Mouse (Mus musculus): ENCODE data around the gene Phldb2. TPM values are rescaled to one million over a fixed set of nuclear protein-coding genes. Genes with fewer than 3 reads are reported as not detected.

The Phldb2 gene
- polyA plus RNA-seq, 1 experiment: 1.8 TPM

DNA sequence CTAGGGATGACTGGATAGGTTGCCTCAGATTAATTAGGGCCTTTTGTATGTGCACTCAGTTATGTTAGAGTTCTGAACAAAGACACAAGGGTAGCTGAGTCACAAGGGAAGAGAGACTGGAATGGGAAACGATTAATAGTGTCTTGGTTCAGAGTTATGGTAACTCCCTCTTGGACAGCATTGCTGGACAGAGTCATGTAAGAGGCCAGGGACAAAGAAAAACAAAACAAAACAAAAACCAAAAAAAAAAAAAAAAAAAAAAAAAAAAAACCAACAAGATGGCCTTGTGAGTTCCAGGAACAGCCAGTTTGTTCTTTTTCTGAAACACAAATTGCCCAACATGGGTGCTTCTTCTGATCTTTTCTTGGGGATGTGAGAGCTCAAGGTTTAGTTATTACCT lies 32.8 kb upstream of the Phldb2 start:
- no peaks in the 10 kb centered on the region for H3K36me3 ChIP-seq (ENCODE audit: control insufficient read depth, insufficient read depth, low read length)
- H3K27ac ChIP-seq (ENCODE audit: control insufficient read depth, insufficient read depth, low read length): no peak overlapping the region
- no peak for DNase-seq
- TF ChIP-seq POLR2A (IDR thresholded peaks at IDR 0.05; ENCODE audit: control insufficient read depth, extremely low read depth, insufficient read depth, low read length, poor library complexity): no peak
- TF ChIP-seq CTCF (IDR thresholded peaks at IDR 0.05; ENCODE audit: borderline replicate concordance, control insufficient read depth, extremely low read depth, insufficient read depth, low read length, poor library complexity): no peak
- no peaks in the 10 kb centered on the region for H3K27me3 ChIP-seq (ENCODE audit: control insufficient read depth, insufficient read depth, low read length)
- H3K4me1 ChIP-seq (replicated peaks; ENCODE audit: control insufficient read depth, insufficient read depth, low read length): peaks cover under 1% of the 10 kb centered on the region
- H3K4me3 ChIP-seq (ENCODE audit: control insufficient read depth, insufficient read depth, low read length): no peak overlapping the region
- WGBS: 92% methylated on average over 1 of the region's 1 CpGs

DNA sequence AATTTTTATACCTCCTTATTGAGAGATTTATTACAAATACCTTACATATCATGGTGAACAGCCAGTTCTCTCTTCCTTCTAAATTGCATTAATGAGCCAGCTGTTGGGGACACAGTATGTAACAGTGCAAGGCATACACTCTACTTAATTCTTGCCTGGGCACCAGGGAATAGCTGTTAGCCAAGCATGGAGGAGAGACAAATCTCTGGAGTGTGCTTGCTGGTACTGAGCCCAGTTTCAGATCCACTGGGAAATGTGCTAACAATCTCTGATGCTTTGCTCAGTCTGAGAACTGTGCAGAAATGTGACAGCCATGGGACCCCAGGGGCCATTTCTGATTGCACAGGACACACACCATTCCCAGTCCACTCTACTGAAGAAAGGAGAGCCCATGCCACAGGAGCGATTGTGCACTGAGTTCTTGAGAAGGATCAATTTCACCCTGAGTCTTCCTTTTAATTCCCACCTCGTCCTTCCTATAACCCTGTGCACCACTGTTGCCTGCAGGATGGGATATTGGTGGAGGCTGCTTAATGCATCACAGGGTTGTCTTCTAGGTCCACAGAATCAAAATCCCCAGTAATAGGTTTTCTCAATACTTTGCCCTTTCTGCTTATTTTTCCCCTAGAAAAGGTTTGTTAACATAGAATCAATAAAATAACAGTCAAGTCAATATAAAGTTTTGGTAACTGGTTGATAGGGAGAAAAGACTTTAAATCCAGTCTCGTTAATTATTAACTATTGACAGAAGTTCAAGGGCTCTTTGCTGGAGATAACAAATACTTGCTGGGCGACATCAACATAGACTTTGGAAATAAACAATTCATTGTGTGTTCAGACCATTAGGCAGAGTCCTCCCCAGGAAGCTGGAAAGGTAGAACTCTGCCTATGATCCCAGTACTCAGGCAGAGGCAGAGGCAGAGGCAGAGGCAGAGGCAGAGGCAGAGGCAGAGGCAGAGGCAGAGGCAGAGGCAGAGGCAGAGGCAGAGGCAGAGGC lies 31.5 kb upstream of the Phldb2 start:
- H3K36me3 ChIP-seq (ENCODE audit: control insufficient read depth, insufficient read depth, low read length): peaks cover 6% of the 10 kb centered on the region
- no peaks in the 10 kb centered on the region for H3K27me3 ChIP-seq (ENCODE audit: control insufficient read depth, insufficient read depth, low read length)
- no peaks in the 10 kb centered on the region; the same call in 1 of the 2 replicates for H3K4me1 ChIP-seq (replicated peaks; ENCODE audit: control insufficient read depth, insufficient read depth, low read length)
- DNase-seq: no peak
- H3K4me3 ChIP-seq (ENCODE audit: control insufficient read depth, insufficient read depth, low read length): no peak overlapping the region
- no peak overlapping the region for H3K27ac ChIP-seq (ENCODE audit: control insufficient read depth, insufficient read depth, low read length)
- WGBS: 95% methylated on average over 4 of the region's 4 CpGs
- TF ChIP-seq POLR2A (IDR thresholded peaks at IDR 0.05; ENCODE audit: control insufficient read depth, extremely low read depth, insufficient read depth, low read length, poor library complexity): no peak
- TF ChIP-seq CTCF (IDR thresholded peaks at IDR 0.05; ENCODE audit: borderline replicate concordance, control insufficient read depth, extremely low read depth, insufficient read depth, low read length, poor library complexity): no peak

DNA sequence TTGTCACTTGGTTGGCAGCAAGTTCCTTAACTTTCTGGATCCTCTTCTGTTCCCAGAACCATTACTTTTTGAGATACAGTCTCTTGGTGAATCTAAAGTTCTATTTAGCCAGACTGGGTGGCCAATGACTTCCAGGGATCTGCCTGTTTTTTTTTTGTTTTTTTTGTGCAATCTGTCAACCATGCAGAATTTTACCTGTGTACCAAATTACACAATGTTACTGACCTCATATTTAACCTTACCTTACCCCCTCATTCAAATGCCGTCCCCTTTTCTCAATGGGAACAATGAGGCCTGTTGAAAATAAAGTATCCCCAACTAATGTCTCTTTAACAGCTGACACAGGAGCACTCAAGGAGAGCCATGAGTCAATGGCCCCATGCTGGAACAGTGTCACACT lies 22.9 kb upstream of the Phldb2 start:
- no peak for TF ChIP-seq CTCF (IDR thresholded peaks at IDR 0.05; ENCODE audit: borderline replicate concordance, control insufficient read depth, extremely low read depth, insufficient read depth, low read length, poor library complexity)
- no peak for TF ChIP-seq POLR2A (IDR thresholded peaks at IDR 0.05; ENCODE audit: control insufficient read depth, extremely low read depth, insufficient read depth, low read length, poor library complexity)
- Histone ChIP-seq H3K4me1 (replicated peaks; ENCODE audit: control insufficient read depth, insufficient read depth, low read length) (no peaks in the 10 kb centered on the region), H3K36me3 (ENCODE audit: control insufficient read depth, insufficient read depth, low read length) (peaks cover 51% of the 10 kb centered on the region), H3K27me3 (ENCODE audit: control insufficient read depth, insufficient read depth, low read length) (no peaks in the 10 kb centered on the region), H3K4me3 (ENCODE audit: control insufficient read depth, insufficient read depth, low read length) (no peak overlapping the region), H3K27ac (ENCODE audit: control insufficient read depth, insufficient read depth, low read length) (no peak overlapping the region)
- WGBS: 100% methylated on average over 1 of the region's 1 CpGs
- no peak for DNase-seq

DNA sequence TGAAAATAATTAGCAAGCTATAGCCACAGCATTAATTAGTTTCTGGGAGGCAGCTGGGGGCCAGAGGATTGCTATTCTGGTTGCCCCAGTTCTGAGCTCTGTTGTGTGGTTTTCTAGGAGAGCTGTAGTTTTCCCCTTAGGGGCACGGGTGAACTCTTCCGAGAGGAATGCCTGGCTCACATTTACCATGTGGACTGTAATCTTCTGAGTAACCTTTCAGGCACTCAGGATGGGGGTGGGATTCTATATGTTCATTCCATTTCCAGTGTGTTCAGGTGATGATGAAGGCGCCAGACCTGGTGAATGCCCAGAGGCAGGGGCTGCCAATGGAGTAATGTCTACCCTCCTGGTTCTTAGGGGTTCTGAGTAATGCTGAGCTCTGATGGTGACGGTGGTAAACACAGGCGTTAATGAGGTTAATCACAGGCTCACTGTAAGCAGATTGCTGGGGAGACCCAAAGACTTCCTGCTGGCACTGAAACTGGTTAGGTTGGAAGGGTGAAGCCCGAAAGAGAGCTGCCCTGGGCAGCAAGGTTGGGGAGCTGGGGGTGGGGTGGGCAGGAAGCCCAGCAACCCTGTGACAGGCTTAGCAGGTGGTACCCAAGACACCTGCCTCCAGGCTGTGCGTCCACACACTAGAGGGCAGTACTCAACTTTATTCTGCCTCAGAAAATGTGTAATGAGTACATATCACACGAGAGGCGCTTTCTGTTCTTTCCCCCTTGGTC lies 20.7 kb upstream of the Phldb2 start:
- no peak overlapping the region for H3K4me3 ChIP-seq (ENCODE audit: control insufficient read depth, insufficient read depth, low read length)
- TF ChIP-seq CTCF (IDR thresholded peaks at IDR 0.05; ENCODE audit: borderline replicate concordance, control insufficient read depth, extremely low read depth, insufficient read depth, low read length, poor library complexity): no peak
- TF ChIP-seq POLR2A (IDR thresholded peaks at IDR 0.05; ENCODE audit: control insufficient read depth, extremely low read depth, insufficient read depth, low read length, poor library complexity): no peak
- no peaks in the 10 kb centered on the region for H3K4me1 ChIP-seq (replicated peaks; ENCODE audit: control insufficient read depth, insufficient read depth, low read length)
- no peaks in the 10 kb centered on the region for H3K27me3 ChIP-seq (ENCODE audit: control insufficient read depth, insufficient read depth, low read length)
- WGBS: 69% methylated on average over 9 of the region's 9 CpGs
- H3K36me3 ChIP-seq (ENCODE audit: control insufficient read depth, insufficient read depth, low read length): peaks cover 49% of the 10 kb centered on the region
- peak; percentile 40 for DNase-seq
- no peak overlapping the region for H3K27ac ChIP-seq (ENCODE audit: control insufficient read depth, insufficient read depth, low read length)

DNA sequence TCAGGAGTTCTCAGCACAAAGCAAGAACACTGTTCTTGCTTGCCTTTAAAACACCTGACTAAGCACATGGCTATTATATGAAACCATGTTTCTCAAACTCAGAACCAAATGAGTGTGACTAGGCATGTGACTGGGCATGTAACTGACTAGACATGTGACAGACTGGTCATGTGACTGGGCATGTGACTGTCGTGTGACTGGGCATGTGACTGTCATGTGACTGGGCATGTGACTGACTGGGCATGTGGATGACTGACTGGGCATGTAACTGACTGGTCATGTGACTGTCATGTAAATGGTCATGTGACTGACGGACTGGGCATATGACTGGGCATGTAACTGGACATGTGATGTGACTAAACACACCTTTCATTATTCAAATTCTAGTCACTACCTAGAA lies 16.8 kb upstream of the Phldb2 start:
- TF ChIP-seq POLR2A (IDR thresholded peaks at IDR 0.05; ENCODE audit: control insufficient read depth, extremely low read depth, insufficient read depth, low read length, poor library complexity) (no peak), CTCF (IDR thresholded peaks at IDR 0.05; ENCODE audit: borderline replicate concordance, control insufficient read depth, extremely low read depth, insufficient read depth, low read length, poor library complexity) (no peak)
- Histone ChIP-seq H3K27ac (ENCODE audit: control insufficient read depth, insufficient read depth, low read length) (no peak overlapping the region), H3K4me3 (ENCODE audit: control insufficient read depth, insufficient read depth, low read length) (no peak overlapping the region), H3K4me1 (replicated peaks; ENCODE audit: control insufficient read depth, insufficient read depth, low read length) (no peaks in the 10 kb centered on the region), H3K27me3 (ENCODE audit: control insufficient read depth, insufficient read depth, low read length) (no peaks in the 10 kb centered on the region), H3K36me3 (ENCODE audit: control insufficient read depth, insufficient read depth, low read length) (peaks cover 41% of the 10 kb centered on the region)
- no peak for DNase-seq
- 96% methylated on average over 2 of the region's 2 CpGs for WGBS

DNA sequence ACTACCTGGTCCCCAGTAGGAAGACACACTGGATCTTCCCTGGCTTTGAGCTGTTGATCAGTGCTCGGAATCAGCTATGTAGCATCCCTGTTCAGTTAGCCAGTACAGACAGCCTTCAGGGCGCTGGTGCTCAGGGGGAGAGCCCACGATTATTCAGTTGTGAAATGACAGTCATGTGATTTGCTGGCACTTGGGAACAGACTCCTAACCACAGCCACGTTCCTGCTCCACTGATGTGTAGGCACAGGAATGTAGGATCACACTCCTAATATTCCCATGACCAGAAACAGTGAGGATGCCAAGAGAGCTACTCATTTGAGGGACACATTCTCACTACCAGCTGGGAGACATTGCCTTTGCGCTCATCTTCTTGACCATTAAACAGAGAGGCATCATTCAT lies 15.3 kb upstream of the Phldb2 start:
- H3K27me3 ChIP-seq (ENCODE audit: control insufficient read depth, insufficient read depth, low read length): no peaks in the 10 kb centered on the region
- H3K4me3 ChIP-seq (ENCODE audit: control insufficient read depth, insufficient read depth, low read length): no peak overlapping the region
- no peak overlapping the region for H3K27ac ChIP-seq (ENCODE audit: control insufficient read depth, insufficient read depth, low read length)
- DNase-seq: no peak
- no peak for TF ChIP-seq POLR2A (IDR thresholded peaks at IDR 0.05; ENCODE audit: control insufficient read depth, extremely low read depth, insufficient read depth, low read length, poor library complexity)
- TF ChIP-seq CTCF (IDR thresholded peaks at IDR 0.05; ENCODE audit: borderline replicate concordance, control insufficient read depth, extremely low read depth, insufficient read depth, low read length, poor library complexity): no peak
- WGBS: 92% methylated on average over 5 of the region's 5 CpGs
- no peaks in the 10 kb centered on the region for H3K4me1 ChIP-seq (replicated peaks; ENCODE audit: control insufficient read depth, insufficient read depth, low read length)
- H3K36me3 ChIP-seq (ENCODE audit: control insufficient read depth, insufficient read depth, low read length): peaks cover 49% of the 10 kb centered on the region

Measured in thymus, adult 2 months (tissue).